Mouse (Mus musculus): Measurements from ENCODE around the gene Gpr156.
"Not testable (repeated sequence)": the region's sequence is repeated elsewhere in the genome, so short reads cannot be mapped to it uniquely, and the experiment has no call there.

Gpr156 gene

DNA sequence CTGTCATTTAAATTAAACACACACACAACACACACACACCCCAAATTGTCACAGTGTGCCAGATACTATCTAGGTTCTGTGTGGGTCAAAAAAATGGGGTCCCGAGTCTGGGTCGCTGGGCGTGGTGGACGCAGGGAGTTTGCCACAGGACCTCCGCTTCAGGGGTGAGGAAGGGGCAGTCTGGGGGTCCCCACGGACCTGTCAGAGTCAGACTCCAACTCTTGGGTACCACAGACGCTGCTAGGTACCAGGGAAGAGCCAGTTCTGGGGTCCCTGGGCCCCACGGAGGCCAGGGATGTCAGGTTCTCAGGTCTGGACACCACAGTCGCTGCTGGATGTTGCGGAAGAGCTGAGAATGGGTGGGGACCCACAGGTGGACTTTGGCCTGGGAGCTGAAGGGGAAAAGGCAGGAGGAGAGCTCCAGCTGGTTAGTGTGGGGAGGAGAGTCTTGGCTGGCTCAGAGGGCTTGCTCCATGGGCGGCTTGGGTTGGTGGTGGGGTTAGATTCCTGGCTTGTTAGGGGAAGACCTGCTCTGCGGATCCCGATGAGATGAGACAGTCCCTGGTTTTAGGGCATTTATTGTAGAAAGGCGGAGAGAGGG, 39.9 kb downstream of the Gpr156 start:
- DNase-seq (ENCODE audit: low spot score) = no peak

DNA sequence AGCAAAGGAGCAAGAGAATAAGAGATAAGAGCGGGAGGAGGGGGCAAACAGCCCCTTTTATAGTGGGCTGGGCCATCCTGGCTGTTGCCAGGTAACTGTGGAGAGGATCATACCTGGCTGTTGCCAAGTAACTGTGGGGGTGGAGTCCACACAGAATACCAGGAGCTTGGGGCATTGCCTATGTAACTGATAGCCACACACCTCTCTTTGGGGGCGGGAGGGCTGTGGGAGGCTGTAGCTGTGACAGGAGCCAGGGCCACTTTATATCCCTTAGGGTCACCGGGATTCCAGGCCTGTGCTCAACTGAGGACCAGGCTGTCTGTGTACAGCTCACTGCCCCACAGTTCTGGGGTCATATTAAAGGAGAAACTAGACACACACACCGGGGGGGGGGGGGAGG, 40.5 kb downstream of the Gpr156 start:
- DNase-seq (ENCODE audit: low spot score) = no peak

GRCm38 (mm10) chr16:37962696-37963095, 46.4 kb downstream of the Gpr156 start:
- DNase-seq (ENCODE audit: low spot score) = not testable (repeated sequence)

- DNase-seq (ENCODE audit: low spot score) = peak; percentile 60
Observed at GRCm38 (mm10) chr16:37963331-37964281, 47.3 kb downstream of the Gpr156 start.

GRCm38 (mm10) chr16:37964380-37965070, 48.2 kb downstream of the Gpr156 start:
- peak; percentile 98 for DNase-seq (ENCODE audit: low spot score)

DNA sequence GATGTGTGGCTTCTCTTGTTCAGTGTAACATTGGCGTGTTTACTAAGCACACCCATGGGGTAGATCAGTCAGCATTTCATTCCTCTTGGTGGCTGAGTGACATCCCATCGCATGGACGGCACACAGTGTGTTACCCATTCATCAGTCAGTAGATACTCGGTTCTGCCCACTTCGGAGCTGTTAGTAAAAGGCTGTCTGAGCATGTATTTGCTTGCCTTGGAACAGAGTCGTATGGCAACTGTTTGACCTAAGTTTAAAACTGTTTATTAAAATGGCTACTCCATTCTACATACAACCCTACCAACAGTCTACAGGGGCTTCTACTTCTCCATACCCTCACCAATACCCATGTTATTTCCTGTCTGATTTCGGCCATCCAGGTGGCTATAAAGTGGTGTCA, 50.6 kb downstream of the Gpr156 start:
- no peak for DNase-seq (ENCODE audit: low spot score)

DNA sequence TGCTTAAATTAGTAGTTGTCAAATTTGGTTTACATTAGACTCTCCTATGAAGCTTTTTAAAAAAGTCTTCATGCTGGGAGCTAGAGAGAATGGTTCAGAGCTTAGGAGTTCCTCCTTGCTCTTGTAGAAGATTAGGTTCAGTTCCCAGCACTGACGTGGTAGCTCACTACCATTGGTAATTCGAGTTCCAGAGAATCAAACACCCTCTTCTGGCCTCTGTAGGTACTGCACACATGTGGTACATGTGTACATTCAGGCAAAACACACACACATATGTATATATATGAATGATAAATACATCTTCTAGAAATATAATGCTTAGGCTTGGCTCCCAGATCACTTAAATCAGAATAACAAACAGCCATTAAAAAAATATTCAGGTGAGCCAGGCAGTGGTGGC, 51.1 kb downstream of the Gpr156 start:
- DNase-seq (ENCODE audit: low spot score) = no peak

DNA sequence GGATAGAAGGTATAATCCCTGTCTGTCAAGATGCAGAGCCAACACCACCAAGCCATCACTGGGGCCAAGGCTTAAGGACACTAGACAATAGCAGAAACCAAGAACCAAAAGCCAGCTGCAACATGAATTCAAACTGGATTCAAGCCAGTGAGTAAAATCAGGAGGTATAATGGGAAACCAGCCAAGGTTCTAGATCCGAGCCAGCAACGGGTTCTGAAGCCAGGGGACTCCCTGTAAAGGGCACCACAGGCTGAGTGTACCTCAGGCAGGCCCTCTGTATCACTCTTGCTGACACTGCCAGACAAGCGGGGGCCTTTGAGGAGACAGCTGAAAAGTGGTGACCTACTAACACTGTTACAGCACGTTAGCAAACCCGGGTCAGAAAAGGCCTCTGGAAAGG, 55.2 kb downstream of the Gpr156 start:
- DNase-seq (ENCODE audit: low spot score) = peak; percentile 64

GRCm38 (mm10) chr16:37972357-37972756, 56.1 kb downstream of the Gpr156 start:
- peak; percentile 73 for DNase-seq (ENCODE audit: low spot score)

- DNase-seq (ENCODE audit: low spot score) = not testable (repeated sequence)
Observed at GRCm38 (mm10) chr16:37973239-37973638, 56.9 kb downstream of the Gpr156 start.

- DNase-seq (ENCODE audit: low spot score) = no peak
Observed at GRCm38 (mm10) chr16:37973855-37974519, 57.7 kb downstream of the Gpr156 start.

DNA sequence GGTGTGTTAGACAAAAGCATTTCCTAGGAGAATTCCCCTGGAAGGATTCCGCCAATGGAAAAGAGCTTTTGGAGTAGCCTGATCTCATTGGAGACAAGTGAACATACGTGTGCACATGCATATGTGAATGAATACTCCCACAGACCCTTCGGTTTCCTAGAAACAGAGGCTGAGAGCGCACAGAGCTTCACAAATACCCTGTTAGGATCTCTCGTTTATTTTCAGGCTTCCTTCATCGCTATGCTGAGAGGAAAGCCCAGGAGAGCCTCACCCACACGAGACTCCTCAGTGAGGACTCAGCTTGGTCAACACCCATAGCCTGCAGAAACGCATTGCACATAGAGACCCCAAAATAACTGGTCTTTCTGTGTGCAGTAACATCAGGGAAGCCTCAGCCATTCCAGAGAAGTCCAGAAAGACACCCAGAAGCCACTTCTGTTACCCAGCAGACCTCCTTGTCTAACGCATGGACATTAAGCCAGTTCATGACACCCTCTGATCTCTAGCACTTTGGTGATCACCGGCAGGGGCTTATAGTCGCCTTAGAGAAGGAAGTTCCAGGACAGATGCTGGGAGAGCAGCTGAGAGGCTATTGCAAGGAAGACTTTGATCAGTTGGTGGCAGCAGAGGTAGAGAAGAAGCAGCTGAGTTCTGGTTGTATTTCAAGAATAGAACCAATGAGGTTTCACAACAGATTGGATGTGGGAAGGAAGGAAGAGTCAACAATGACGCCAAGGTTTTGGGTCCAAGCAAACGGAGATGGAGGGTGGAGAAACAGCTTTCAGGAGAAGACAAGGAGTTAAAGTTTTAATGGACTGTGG, 58.4 kb downstream of the Gpr156 start:
- DNase-seq (ENCODE audit: low spot score) = peak; percentile 81

DNA sequence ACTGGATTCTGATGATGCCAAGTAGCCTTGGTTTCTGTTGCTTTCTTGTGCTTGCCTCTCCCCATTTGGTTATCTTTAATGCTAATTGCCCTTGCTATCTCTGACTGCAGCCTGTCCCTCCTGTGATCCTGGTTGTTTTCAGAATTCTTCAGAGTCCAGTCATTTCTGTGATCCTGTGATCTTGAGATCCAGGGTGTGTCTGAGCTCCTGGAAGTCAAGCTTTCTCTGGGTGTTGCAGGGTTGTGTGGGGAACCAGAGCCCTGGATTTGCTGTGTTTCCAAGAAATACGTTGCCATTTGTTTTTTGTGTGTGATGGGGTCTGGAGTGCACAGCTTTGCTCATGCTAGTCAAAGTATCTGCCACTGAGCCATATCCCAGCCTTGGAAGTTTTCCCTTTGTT, 65.6 kb downstream of the Gpr156 start:
- no peak for DNase-seq (ENCODE audit: low spot score)

DNA sequence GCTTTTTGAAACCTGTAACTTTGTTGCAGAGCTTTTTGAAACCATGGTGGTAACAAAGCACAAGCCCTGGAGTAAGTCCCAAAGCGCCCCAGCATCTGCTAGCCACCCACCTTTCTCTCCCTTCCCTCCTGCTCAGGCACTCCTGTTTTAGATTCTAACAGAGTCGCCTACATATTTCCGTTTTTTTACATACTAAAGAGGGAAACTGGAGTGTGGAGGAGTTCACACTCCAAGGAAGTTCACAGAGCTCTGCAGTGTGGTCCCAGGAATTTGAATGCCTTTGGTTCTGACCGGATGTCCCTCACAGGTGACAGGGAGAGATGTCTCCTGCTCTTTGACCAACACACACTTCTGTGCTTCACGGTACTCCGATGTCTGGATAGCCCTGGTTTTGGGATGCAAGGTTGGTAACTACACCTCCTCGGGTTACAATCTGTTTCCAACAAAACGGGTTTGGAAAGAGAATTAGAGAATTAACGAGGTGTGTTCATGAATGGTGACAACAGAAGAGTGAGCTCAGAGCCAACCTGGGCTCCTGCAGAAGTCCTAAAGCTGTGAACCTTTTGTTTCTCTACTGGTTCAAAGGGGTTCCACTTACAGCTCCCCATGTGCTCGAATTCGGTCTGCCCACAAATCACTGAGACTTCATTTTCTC, 72.0 kb downstream of the Gpr156 start:
- DNase-seq (ENCODE audit: low spot score) = no peak

- DNase-seq (ENCODE audit: low spot score) = no peak
Observed at GRCm38 (mm10) chr16:37989796-37990195, 73.5 kb downstream of the Gpr156 start.

DNA sequence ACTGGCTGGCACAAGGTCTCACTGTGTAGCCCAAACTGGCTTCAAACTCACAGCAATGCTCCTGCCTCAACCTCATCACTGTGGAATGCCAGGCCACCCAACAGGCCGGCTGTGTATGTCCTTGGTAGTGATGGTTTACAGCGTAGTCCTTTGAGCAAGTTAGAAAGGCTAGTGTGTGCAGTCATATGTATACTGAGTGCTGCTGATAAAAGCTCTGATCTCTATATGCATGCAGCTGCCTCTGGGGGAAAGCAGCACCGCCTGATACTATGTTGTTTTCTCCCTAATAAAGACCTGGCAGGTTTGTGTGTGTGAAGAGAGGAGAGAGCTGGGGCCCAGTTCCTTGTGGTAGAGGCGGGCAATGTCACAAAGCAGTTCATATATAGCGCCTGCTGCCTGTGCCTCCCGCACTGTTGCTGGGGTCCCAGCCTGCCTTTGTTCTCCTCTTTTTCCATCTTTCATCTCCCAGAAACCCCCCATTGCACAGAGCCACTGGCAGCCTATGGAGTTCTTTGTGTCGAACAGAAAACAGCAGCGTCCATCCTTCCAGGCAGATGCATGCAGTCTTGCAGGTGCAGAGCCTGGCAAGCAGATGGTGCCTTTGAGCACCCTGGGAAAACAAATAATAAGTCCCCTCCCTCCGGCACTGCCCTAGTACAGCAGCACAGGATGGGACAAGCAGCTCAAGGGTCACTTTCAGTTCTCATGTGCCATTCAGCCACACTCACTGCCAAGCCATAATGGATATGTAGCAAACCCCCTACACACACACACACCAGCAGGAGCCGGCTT, 74.5 kb downstream of the Gpr156 start:
- no peak for DNase-seq (ENCODE audit: low spot score)

DNA sequence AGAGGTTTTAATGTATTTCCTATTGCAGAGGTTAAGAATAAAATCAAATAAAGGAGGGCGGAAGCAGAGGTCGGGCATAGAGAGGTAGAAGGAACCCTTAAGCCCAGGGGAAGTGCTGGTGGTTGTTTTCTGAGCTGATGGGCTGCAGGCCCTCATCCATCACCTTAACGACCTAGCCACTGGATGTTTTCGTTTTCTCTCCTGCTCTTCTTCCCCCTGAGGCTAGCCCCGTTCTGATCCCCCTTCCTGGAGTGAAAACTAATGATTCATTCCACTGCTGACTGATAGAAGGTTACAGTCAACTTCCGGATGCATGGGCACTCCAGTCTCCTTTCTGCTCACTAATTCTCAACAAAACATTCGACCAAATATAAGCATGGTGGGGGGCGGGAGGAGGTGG, 76.5 kb downstream of the Gpr156 start:
- no peak for DNase-seq (ENCODE audit: low spot score)

- DNase-seq (ENCODE audit: low spot score) = peak; percentile 58
Observed at GRCm38 (mm10) chr16:37994647-37995046, 78.4 kb downstream of the Gpr156 start.

GRCm38 (mm10) chr16:37997771-37998170, 81.5 kb downstream of the Gpr156 start:
- no peak for DNase-seq (ENCODE audit: low spot score)

- DNase-seq (ENCODE audit: low spot score) = no peak
Observed at GRCm38 (mm10) chr16:37999762-38000161, 83.5 kb downstream of the Gpr156 start.

All from adipocyte (in vitro differentiated cells).